Mouse (Mus musculus) liver, embryonic 14.5 days (tissue): ENCODE results near the gene Hapln3. TPM values are rescaled to one million over a fixed set of nuclear protein-coding genes. Genes with fewer than 3 reads are reported as not detected.
A peak's percentile ranks its signal among the peaks of the same experiment; 100 is the strongest.

Source experiments
- ATAC-seq: fragments of 200-750 bp; cut with Nextera tagmentation; 2 replicates; pipeline ENCODE4 v1.8.0; 2017; ENCODE audit warnings: moderate number of reproducible peaks, mild to moderate bottlenecking, moderate library complexity; ENCODE audit not compliant: insufficient read depth
- DNase-seq, 3 experiments: peaks; one replicate each; pipeline ENCODE4 v3.0.0-alpha.2; 2012 to 2013; ENCODE audit warnings: low read depth in 3 of 3, low spot score in 3 of 3
- H3K27ac ChIP-seq: fragments of 300-500 bp; sonication (generic); 2 replicates; pipeline ENCODE4 v1.5.1; 2014; ENCODE audit warnings: moderate library complexity, mild to moderate bottlenecking, control low read depth, inconsistent platforms
- H3K27me3 ChIP-seq: fragments of 300-500 bp; sonication (generic); 2 replicates; pipeline ENCODE4 v1.6.1; 2014; ENCODE audit warnings: mild to moderate bottlenecking, low read length, moderate library complexity; ENCODE audit not compliant: control insufficient read depth, insufficient read depth
- H3K36me3 ChIP-seq: fragments of 300-500 bp; sonication (generic); replicated peaks from 2 replicates; pipeline ENCODE4 v1.6.1; 2014; ENCODE audit warnings: low read depth; ENCODE audit not compliant: control insufficient read depth, insufficient read depth
- H3K4me1 ChIP-seq, 2 experiments: fragments of 200-500 bp in 1 of 2; fragments of 300-500 bp in 1 of 2; sonication (generic) in 1 of 2; replicated peaks; 2 replicates each; pipeline ENCODE4 v1.6.1; 2012 to 2014; ENCODE audit warnings: antibody characterized with exemption in 1 of 2, inconsistent platforms in 1 of 2, low read length in 1 of 2; ENCODE audit not compliant: control insufficient read depth in 2 of 2, insufficient read depth in 2 of 2
- H3K4me2 ChIP-seq: fragments of 300-500 bp; sonication (generic); 2 replicates; pipeline ENCODE4 v1.6.1; 2014; ENCODE audit warnings: low read depth, mild to moderate bottlenecking, control low read depth, moderate library complexity
- H3K4me3 ChIP-seq, 2 experiments: fragments of 200-500 bp in 1 of 2; fragments of 300-500 bp in 1 of 2; sonication (generic) in 1 of 2; 2 replicates each; pipeline ENCODE4 v1.5.1; 2012 to 2014; ENCODE audit warnings: low read depth in 2 of 2, low read length in 2 of 2, mild to moderate bottlenecking in 2 of 2, control low read depth in 1 of 2, inconsistent platforms in 1 of 2, moderate library complexity in 1 of 2; ENCODE audit not compliant: insufficient read depth in 1 of 2
- H3K9ac ChIP-seq: fragments of 300-500 bp; sonication (generic); replicated peaks from 2 replicates; pipeline ENCODE4 v1.6.1; 2014; ENCODE audit warnings: mild to moderate bottlenecking, control low read depth, moderate library complexity
- H3K9me3 ChIP-seq: fragments of 300-500 bp; sonication (generic); 2 replicates; pipeline ENCODE4 v1.6.1; 2016; ENCODE audit warnings: low read length, mixed read lengths; ENCODE audit not compliant: control insufficient read depth
- CTCF ChIP-seq: IDR thresholded peaks from 2 replicates; pipeline ENCODE4 v1.5.1; 2016; ENCODE audit warnings: antibody characterized with exemption, low read depth, control low read depth
- EP300 ChIP-seq: IDR thresholded peaks from 2 replicates; pipeline ENCODE4 v1.6.1; 2016; ENCODE audit warnings: antibody characterized with exemption, low read depth
- WGBS: fragments of 180-500 bp; shearing (Covaris S2); extraction: QIAGEN DNeasy Blood & Tissue Kit; methylation state at CpG from one replicate; pipeline ENCODE4 v1.1.7; 2014; ENCODE audit not compliant: insufficient replicate concordance; 5-methylcytosine and 5-hydroxymethylcytosine counted together
- polyA plus RNA-seq, 2 experiments: library from polyadenylated mRNA; depleted of rRNA in 1 of 2; stranded (reverse) in 1 of 2; unstranded in 1 of 2; fragments of >200 nt; fragmentation: Nextera tagmentation in 1 of 2; extraction: Ambion mirVana in 1 of 2; gene quantifications; 2 replicates each; pipeline versions ENCODE4 v1.2.1 to v1.2.3; 2012 to 2014

The Hapln3 gene
- polyA plus RNA-seq, 2 experiments, result 0.11 TPM

DNA sequence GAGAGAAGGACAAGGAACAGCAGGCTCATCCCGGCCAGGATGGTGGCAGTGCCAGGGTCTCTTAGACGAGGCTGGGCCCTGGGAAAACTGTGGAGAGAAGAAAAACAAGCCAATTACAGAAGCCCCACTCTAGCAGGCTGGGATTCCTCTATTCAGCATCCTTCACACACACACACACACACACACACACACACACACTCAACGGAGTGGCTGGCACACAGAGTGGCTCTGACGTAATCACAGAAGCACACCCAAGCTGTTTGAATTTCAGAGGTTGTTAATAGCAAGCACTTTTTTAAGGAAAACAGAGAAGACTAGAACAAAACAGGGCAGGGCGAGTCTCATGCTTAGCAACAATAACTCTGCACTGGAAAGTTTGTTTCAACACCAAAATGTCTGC, 7.4 kb downstream of the Hapln3 start:
- Histone ChIP-seq H3K36me3 (no peaks in the 10 kb centered on the region), H3K9me3 (no peaks in the 10 kb centered on the region), H3K4me3 (no peak overlapping the region), H3K4me2 (no peak overlapping the region), H3K4me1 (no peaks in the 10 kb centered on the region), H3K9ac (no peak overlapping the region), H3K27me3 (no peaks in the 10 kb centered on the region), H3K27ac (no peak overlapping the region)
- 53% methylated on average over 5 of the region's 5 CpGs for WGBS
- DNase-seq, result no peak
- no peak for ATAC-seq
- TF ChIP-seq CTCF (no peak), EP300 (no peak)

DNA sequence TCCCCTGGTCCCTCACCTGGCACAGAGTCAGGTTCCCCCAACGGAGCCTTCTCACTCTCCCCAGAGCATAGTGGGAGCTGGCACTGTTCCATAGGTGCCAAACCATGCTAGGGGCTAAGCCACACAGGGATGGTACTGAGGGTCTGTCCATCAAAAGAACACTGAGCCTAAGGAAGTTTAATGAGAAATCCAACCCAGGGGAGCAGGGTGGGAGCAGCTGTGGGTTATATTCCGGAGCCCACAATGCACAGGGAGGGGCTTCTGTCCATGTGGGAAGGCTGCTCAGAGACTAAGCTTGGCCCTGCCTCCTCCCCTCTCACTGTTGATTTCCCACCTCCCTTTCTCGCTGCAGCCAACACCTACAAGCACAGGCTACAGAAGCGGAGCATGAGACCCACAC, 17.0 kb downstream of the Hapln3 start:
- no peak overlapping the region for H3K4me3 ChIP-seq
- ATAC-seq (no peak), DNase-seq (no peak)
- no peak for TF ChIP-seq CTCF
- no peak for TF ChIP-seq EP300
- H3K36me3 ChIP-seq, result no peaks in the 10 kb centered on the region
- H3K27ac ChIP-seq, result no peak overlapping the region
- no peaks in the 10 kb centered on the region for H3K27me3 ChIP-seq
- no peak overlapping the region for H3K9ac ChIP-seq
- no peaks in the 10 kb centered on the region for H3K4me1 ChIP-seq
- WGBS, result 55% methylated on average over 4 of the region's 4 CpGs
- H3K9me3 ChIP-seq, result no peaks in the 10 kb centered on the region
- no peak overlapping the region for H3K4me2 ChIP-seq

DNA sequence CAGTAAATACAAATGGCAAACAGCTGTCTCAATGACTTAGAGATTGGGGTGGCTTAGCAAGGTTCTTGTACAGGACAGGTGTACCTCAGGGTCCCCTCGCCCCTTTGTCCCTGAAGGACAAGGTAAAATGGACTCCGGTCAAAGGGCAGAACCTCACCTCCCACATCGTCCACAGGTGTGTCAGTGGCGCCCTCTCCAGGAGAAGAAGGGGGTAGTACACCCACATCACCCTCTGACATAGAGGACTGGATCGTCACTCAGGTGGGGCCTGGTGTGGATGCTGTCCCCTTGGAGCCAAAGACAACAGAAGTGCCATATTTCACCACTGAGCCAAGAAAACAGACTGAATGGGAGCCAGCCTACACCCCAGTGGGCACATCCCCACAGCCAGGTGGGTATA, 34.3 kb downstream of the Hapln3 start:
- Histone ChIP-seq H3K4me2 (no peak overlapping the region), H3K27ac (no peak overlapping the region), H3K4me1 (no peaks in the 10 kb centered on the region), H3K36me3 (no peaks in the 10 kb centered on the region), H3K9ac (no peak overlapping the region), H3K4me3 (no peak overlapping the region), H3K27me3 (no peaks in the 10 kb centered on the region), H3K9me3 (no peaks in the 10 kb centered on the region)
- WGBS, result 57% methylated on average over 5 of the region's 5 CpGs
- DNase-seq, result no peak
- no peak for ATAC-seq
- TF ChIP-seq CTCF (peak; percentile 30; the same call in 1 of the 2 replicates), EP300 (no peak)

DNA sequence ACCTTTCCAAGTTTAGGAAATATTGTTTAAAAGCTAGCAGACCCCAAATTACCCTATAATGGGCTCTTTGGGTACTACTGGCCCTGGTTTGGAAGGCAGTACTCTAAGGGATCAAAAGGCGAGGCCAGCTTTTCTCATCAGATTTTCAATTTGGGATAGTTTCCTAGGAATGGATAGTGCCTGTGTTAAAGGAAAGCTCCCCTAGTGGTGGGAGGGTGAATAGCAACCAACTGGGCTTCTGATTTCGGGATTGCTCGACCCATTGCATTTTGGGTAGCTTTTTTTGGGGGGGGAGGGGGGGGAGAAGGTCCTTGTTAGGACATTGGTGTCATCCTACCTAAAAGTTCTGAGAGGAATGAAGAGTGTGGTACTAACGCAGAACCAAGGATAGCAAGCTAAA, 41.7 kb downstream of the Hapln3 start:
- TF ChIP-seq CTCF (peak; percentile 60), EP300 (no peak)
- no peak for DNase-seq
- no peak for ATAC-seq
- H3K9me3 ChIP-seq, result no peaks in the 10 kb centered on the region
- no peak overlapping the region for H3K9ac ChIP-seq
- H3K27me3 ChIP-seq, result no peaks in the 10 kb centered on the region
- H3K4me2 ChIP-seq, result no peak overlapping the region
- H3K4me1 ChIP-seq, result no peaks in the 10 kb centered on the region
- H3K27ac ChIP-seq, result no peak overlapping the region
- no peak overlapping the region for H3K4me3 ChIP-seq
- no peaks in the 10 kb centered on the region for H3K36me3 ChIP-seq
- 40% methylated on average over 4 of the region's 4 CpGs for WGBS

DNA sequence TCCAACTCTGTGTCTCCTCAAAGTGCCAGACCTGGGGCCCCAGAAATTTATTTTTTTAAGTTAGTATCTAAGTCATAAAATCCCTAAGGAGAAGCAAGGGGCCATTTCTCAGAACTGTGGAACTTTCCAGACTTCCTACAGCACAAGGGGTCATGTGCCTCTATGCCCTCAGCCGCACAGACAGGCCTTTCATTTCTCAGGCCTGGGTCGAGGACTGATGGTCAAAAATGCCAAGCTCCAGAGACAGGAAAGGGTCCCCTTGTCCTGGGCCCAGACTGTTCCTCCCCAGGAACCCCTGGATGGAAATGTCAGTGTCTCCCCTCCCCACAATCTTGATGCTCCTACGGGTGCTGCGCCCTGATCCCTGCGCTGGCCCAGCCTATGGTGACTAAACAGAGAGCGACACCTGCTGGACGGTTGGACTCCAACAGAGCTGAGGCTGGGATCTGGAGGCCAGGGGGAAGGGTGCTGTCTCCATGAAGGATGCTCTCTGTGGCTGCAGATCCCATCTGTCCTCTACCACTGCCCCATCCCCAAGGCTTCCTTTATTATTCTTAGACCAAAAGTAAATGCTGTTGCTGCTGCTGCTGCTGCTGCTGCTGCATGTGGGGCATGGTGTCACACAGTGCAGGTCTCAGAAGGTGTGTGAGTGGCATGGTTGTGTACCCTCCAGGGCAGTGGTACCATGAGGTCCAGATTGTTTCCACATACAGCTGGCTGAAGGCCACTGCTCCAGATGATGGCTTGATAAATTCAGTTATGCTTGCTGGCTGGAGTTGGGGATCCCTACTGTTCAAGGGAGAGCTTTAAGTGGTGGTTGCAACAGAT, 50.0 kb downstream of the Hapln3 start:
- ATAC-seq, result no peak
- H3K4me2 ChIP-seq, result no peak overlapping the region

More for the DNA sequence above, 50.0 kb downstream of the Hapln3 start:
- TF ChIP-seq CTCF (peak; percentile 90), EP300 (no peak)
- H3K27me3 ChIP-seq, result no peaks in the 10 kb centered on the region
- no peak overlapping the region for H3K9ac ChIP-seq
- WGBS, result 15% methylated on average over 7 of the region's 7 CpGs
- peak in 2 of 3 experiments; percentile 0 to 4 for DNase-seq
- H3K4me3 ChIP-seq, result no peak overlapping the region
- no peaks in the 10 kb centered on the region for H3K4me1 ChIP-seq
- no peak overlapping the region for H3K27ac ChIP-seq
- no peaks in the 10 kb centered on the region for H3K9me3 ChIP-seq
- no peaks in the 10 kb centered on the region for H3K36me3 ChIP-seq
